Comparison of ENCODE assay signal across 9 mouse cellular contexts in genomic region chr17:56291171-56291511, GRCm38 (mm10). TPM values are rescaled to one million over a fixed set of nuclear protein-coding genes. Genes with fewer than 3 reads are reported as not detected.
DNase-seq lines count a peak whose midpoint lies in the region; ATAC-seq and TF ChIP-seq lines count a peak whose summit lies in the region.
"Had no signal": no experiment of that assay in that cellular context is flagged by ENCODE, and none has a peak within 500 bp of the region (broad histone marks: within the 10 kb centered on the region; RNA-seq: fewer than 3 reads in every experiment).

No protein-coding gene starts in this region.

- no peaks in the 10 kb centered on the region for H3K27me3 ChIP-seq in CH12.LX (replicated peaks)
- no peaks in the 10 kb centered on the region for H3K27me3 ChIP-seq in erythroblast, embryonic 14.5 days (ENCODE audit: control insufficient read depth)
- no peaks in the 10 kb centered on the region for H3K27me3 ChIP-seq in heart, embryonic 15.5 days
- no peaks in the 10 kb centered on the region for H3K27me3 ChIP-seq in liver, embryonic 15.5 days
- no peaks in the 10 kb centered on the region for H3K27me3 ChIP-seq in stomach, embryonic 16.5 days (ENCODE audit: control insufficient read depth, insufficient read depth, low read length)

- H3K27ac ChIP-seq in CH12.LX (ENCODE audit: insufficient read depth, low read depth) = peak overlapping the region; percentile 87
- peak overlapping the region; percentile 91 for H3K27ac ChIP-seq in brown adipose tissue, adult 24 weeks (replicated peaks; ENCODE audit: low read depth, low read length)
- H3K27ac ChIP-seq in heart, embryonic 15.5 days = peak overlapping the region; percentile 94
- peak overlapping the region; percentile 88 for H3K27ac ChIP-seq in liver, embryonic 15.5 days (replicated peaks)
- H3K27ac ChIP-seq in stomach, embryonic 16.5 days (ENCODE audit: low read length) = peak overlapping the region; percentile 99

- peak; percentile 53; the same call in 1 of the 2 replicates for TF ChIP-seq POLR2A in CH12.LX (IDR thresholded peaks at IDR 0.05; ENCODE audit: low read depth, low read length)

- peak; percentile 52 for TF ChIP-seq RAD21 in CH12.LX (IDR thresholded peaks at IDR 0.05; ENCODE audit: low read depth, low read length)

- 1% methylated on average over 16 of the region's 16 CpGs for WGBS in heart, embryonic 15.5 days
- WGBS in liver, embryonic 15.5 days (ENCODE audit: insufficient replicate concordance) = under 1% methylated on average over 16 of the region's 16 CpGs
- WGBS in stomach, embryonic 16.5 days = under 1% methylated on average over 16 of the region's 16 CpGs

- in situ Hi-C loops in CH12.LX (cut with MboI; ENCODE audit: low pct_ligation_motif_present, low pct_unique_long_range_greater_than_20kb, low sequenced_read_pairs) = no loop called here

- TF ChIP-seq EP300 in CH12.LX (IDR thresholded peaks at IDR 0.05; ENCODE audit: low read length) = no peak

- peak; percentile 97 for DNase-seq in CH12.LX (ENCODE audit: extremely low read depth)
- DNase-seq in kidney, postnatal 10 days = peak; percentile 92
- peak; percentile 89 for DNase-seq in neural tube, embryonic 10.5 days (ENCODE audit: extremely low spot score, low spot score)

- no peaks in the 10 kb centered on the region for H3K79me2 ChIP-seq in CH12.LX (replicated peaks; ENCODE audit: control insufficient read depth, extremely low read depth, insufficient read depth, poor library complexity, severe bottlenecking)

- H3K9ac ChIP-seq in CH12.LX (ENCODE audit: insufficient read depth, low read depth) = peak overlapping the region; percentile 77
- H3K9ac ChIP-seq in heart, embryonic 15.5 days = peak overlapping the region; percentile 50
- H3K9ac ChIP-seq in liver, embryonic 15.5 days = peak overlapping the region; percentile 65
- H3K9ac ChIP-seq in stomach, embryonic 16.5 days (ENCODE audit: low read length) = peak overlapping the region; percentile 71

- dilution Hi-C loops in CH12.LX (cut with MboI; ENCODE audit: extremely low pct_ligation_motif_present, extremely low pct_unique_long_range_greater_than_20kb, low sequenced_read_pairs) = no loop called here

- peak; percentile 84 for ATAC-seq in heart, embryonic 15.5 days (replicated peaks; ENCODE audit: insufficient number of reproducible peaks, insufficient read depth, low FRiP score, low read depth)
- ATAC-seq in liver, embryonic 15.5 days (ENCODE audit: insufficient read depth) = peak; percentile 77
- ATAC-seq in stomach, embryonic 16.5 days (ENCODE audit: insufficient read depth, low FRiP score) = peak; percentile 91

- peak; percentile 33 to 92; a peak in 3 of 4 replicates for TF ChIP-seq CTCF in CH12.LX (conservative IDR thresholded peaks at IDR 0.05 in 1 of 2, IDR thresholded peaks at IDR 0.05 in 1 of 2; ENCODE audit: low read depth in 2 of 2, low read length in 2 of 2)

- H3K4me1 ChIP-seq in CH12.LX (ENCODE audit: control insufficient read depth in 1 of 2, insufficient read depth in 2 of 2) = peaks cover 24 to 59% of the 10 kb centered on the region in 2 experiments
- peaks cover 17% of the 10 kb centered on the region for H3K4me1 ChIP-seq in brown adipose tissue, adult 24 weeks (ENCODE audit: control insufficient read depth, insufficient read depth, insufficient read length, low read length)
- H3K4me1 ChIP-seq in erythroblast, embryonic 14.5 days (ENCODE audit: control insufficient read depth) = peaks cover 66% of the 10 kb centered on the region
- H3K4me1 ChIP-seq in heart, embryonic 15.5 days (replicated peaks) = peaks cover 37% of the 10 kb centered on the region
- peaks cover 65% of the 10 kb centered on the region for H3K4me1 ChIP-seq in liver, embryonic 15.5 days (replicated peaks)
- H3K4me1 ChIP-seq in stomach, embryonic 16.5 days (ENCODE audit: control insufficient read depth, insufficient read depth, low read length) = peaks cover 36% of the 10 kb centered on the region

- peaks cover 5 to 13% of the 10 kb centered on the region in 2 experiments for H3K36me3 ChIP-seq in CH12.LX (replicated peaks in 1 of 2; ENCODE audit: control insufficient read depth in 1 of 2, insufficient read depth in 1 of 2, low read length in 1 of 2)
- H3K36me3 ChIP-seq in erythroblast, embryonic 14.5 days (ENCODE audit: control insufficient read depth) = peaks cover 10% of the 10 kb centered on the region
- H3K36me3 ChIP-seq in heart, embryonic 15.5 days = peaks cover 6% of the 10 kb centered on the region; the same call in 1 of the 2 replicates
- peaks cover 2% of the 10 kb centered on the region for H3K36me3 ChIP-seq in liver, embryonic 15.5 days (replicated peaks)
- no peaks in the 10 kb centered on the region for H3K36me3 ChIP-seq in stomach, embryonic 16.5 days (ENCODE audit: control insufficient read depth, insufficient read depth, low read length)

- no peaks in the 10 kb centered on the region for H3K9me3 ChIP-seq in CH12.LX (replicated peaks; ENCODE audit: low read length)
- H3K9me3 ChIP-seq in erythroblast, embryonic 14.5 days (ENCODE audit: control insufficient read depth, low read length) = no peaks in the 10 kb centered on the region
- H3K9me3 ChIP-seq in heart, embryonic 15.5 days (replicated peaks) = no peaks in the 10 kb centered on the region
- no peaks in the 10 kb centered on the region for H3K9me3 ChIP-seq in liver, embryonic 15.5 days (replicated peaks)
- H3K9me3 ChIP-seq in stomach, embryonic 16.5 days (replicated peaks; ENCODE audit: control insufficient read depth, low read length) = no peaks in the 10 kb centered on the region

- H3K4me2 ChIP-seq in CH12.LX (ENCODE audit: insufficient read depth, low read depth, poor library complexity, severe bottlenecking) = peak overlapping the region; percentile 81
- H3K4me2 ChIP-seq in heart, embryonic 15.5 days = peak overlapping the region; percentile 75
- peak overlapping the region; percentile 88 for H3K4me2 ChIP-seq in liver, embryonic 15.5 days
- peak overlapping the region; percentile 65 for H3K4me2 ChIP-seq in stomach, embryonic 16.5 days (ENCODE audit: low read depth, low read length)

- peak overlapping the region in 2 of 3 experiments; percentile 28 to 46 for H3K4me3 ChIP-seq in CH12.LX (replicated peaks in 1 of 3; ENCODE audit: low read depth in 2 of 3, low read length in 2 of 3, poor library complexity in 1 of 3)
- peak overlapping the region; percentile 72 for H3K4me3 ChIP-seq in brown adipose tissue, adult 24 weeks (ENCODE audit: insufficient read depth, low read depth, low read length)
- peak overlapping the region; percentile 66 for H3K4me3 ChIP-seq in erythroblast, embryonic 14.5 days (replicated peaks)
- peak overlapping the region; percentile 64 for H3K4me3 ChIP-seq in heart, embryonic 15.5 days
- H3K4me3 ChIP-seq in liver, embryonic 15.5 days (replicated peaks) = peak overlapping the region; percentile 60
- H3K4me3 ChIP-seq in stomach, embryonic 16.5 days (replicated peaks; ENCODE audit: low read length) = peak overlapping the region; percentile 65

RNA-seq across cellular contexts. Expression of gene Plin3, which starts 1.5 kb away (rescaled TPM):
- total RNA-seq in CH12.LX (2012; rRNA removed) = 18.8 and 23.3 TPM in 2 replicates
- total RNA-seq in CH12.LX (2014; rRNA removed) = 17.0 and 17.3 TPM in 2 replicates
- polyA plus RNA-seq in CH12.LX (2012; ENCODE audit: insufficient read length, low read depth) = 17.9 and 18.5 TPM in 2 replicates
- 62.9 and 78.2 TPM in 2 replicates for polyA plus RNA-seq in brown adipose tissue, adult 24 weeks (2012; ENCODE audit: insufficient read depth, insufficient read length, missing spikeins)
- 0.86 and 1.3 TPM in 2 replicates for polyA plus RNA-seq in erythroblast, embryonic 14.5 days (2012)
- 61.1 and 78.3 TPM in 2 replicates for polyA plus RNA-seq in heart, embryonic 15.5 days (2015; fragmentation: Nextera tagmentation; extraction: Ambion mirVana)
- 33.3 and 36.0 TPM in 2 replicates for polyA plus RNA-seq in liver, embryonic 15.5 days (2015; fragmentation: Nextera tagmentation; extraction: Ambion mirVana)
- polyA plus RNA-seq in stomach, embryonic 16.5 days (2015; fragmentation: Nextera tagmentation; extraction: Ambion mirVana) = 103 and 123 TPM in 2 replicates

RNA-seq across cellular contexts. Expression of gene Arrdc5, which starts 8.9 kb away (rescaled TPM):
- total RNA-seq in CH12.LX (2012; rRNA removed) = not detected in 2 replicates
- not detected in 2 replicates for total RNA-seq in CH12.LX (2014; rRNA removed)
- polyA plus RNA-seq in CH12.LX (2012; ENCODE audit: insufficient read length, low read depth) = 0.23 TPM in 1 of 2 replicates, not detected in the other
- polyA plus RNA-seq in brown adipose tissue, adult 24 weeks (2012; ENCODE audit: insufficient read depth, insufficient read length, missing spikeins) = not detected in 2 replicates
- polyA plus RNA-seq in erythroblast, embryonic 14.5 days (2012) = not detected in 2 replicates
- polyA plus RNA-seq in heart, embryonic 15.5 days (2015; fragmentation: Nextera tagmentation; extraction: Ambion mirVana) = 0.13 TPM in 1 of 2 replicates, not detected in the other
- polyA plus RNA-seq in liver, embryonic 15.5 days (2015; fragmentation: Nextera tagmentation; extraction: Ambion mirVana) = not detected in 2 replicates
- not detected in 2 replicates for polyA plus RNA-seq in stomach, embryonic 16.5 days (2015; fragmentation: Nextera tagmentation; extraction: Ambion mirVana)
- total RNA-seq: left cerebral cortex, adult 8-10 months had no signal

RNA-seq across cellular contexts. Expression of gene Uhrf1, which starts 12.0 kb away (rescaled TPM):
- 220 and 249 TPM in 2 replicates for total RNA-seq in CH12.LX (2012; rRNA removed)
- 144 and 161 TPM in 2 replicates for total RNA-seq in CH12.LX (2014; rRNA removed)
- 184 and 249 TPM in 2 replicates for polyA plus RNA-seq in CH12.LX (2012; ENCODE audit: insufficient read length, low read depth)
- 2.7 and 3.3 TPM in 2 replicates for polyA plus RNA-seq in brown adipose tissue, adult 24 weeks (2012; ENCODE audit: insufficient read depth, insufficient read length, missing spikeins)
- polyA plus RNA-seq in erythroblast, embryonic 14.5 days (2012) = 30.4 and 30.5 TPM in 2 replicates
- polyA plus RNA-seq in heart, embryonic 15.5 days (2015; fragmentation: Nextera tagmentation; extraction: Ambion mirVana) = 51.3 and 83.9 TPM in 2 replicates
- 96.8 and 109 TPM in 2 replicates for polyA plus RNA-seq in liver, embryonic 15.5 days (2015; fragmentation: Nextera tagmentation; extraction: Ambion mirVana)
- polyA plus RNA-seq in stomach, embryonic 16.5 days (2015; fragmentation: Nextera tagmentation; extraction: Ambion mirVana) = 90.4 and 92.2 TPM in 2 replicates

RNA-seq across cellular contexts. Expression of gene Ticam1, which starts 14.6 kb away (rescaled TPM):
- total RNA-seq in CH12.LX (2012; rRNA removed) = 15.9 and 17.6 TPM in 2 replicates
- 4.5 and 6.4 TPM in 2 replicates for total RNA-seq in CH12.LX (2014; rRNA removed)
- polyA plus RNA-seq in CH12.LX (2012; ENCODE audit: insufficient read length, low read depth) = 14.6 and 18.6 TPM in 2 replicates
- 9.2 and 10.5 TPM in 2 replicates for polyA plus RNA-seq in brown adipose tissue, adult 24 weeks (2012; ENCODE audit: insufficient read depth, insufficient read length, missing spikeins)
- polyA plus RNA-seq in erythroblast, embryonic 14.5 days (2012) = 0.90 and 0.96 TPM in 2 replicates
- polyA plus RNA-seq in heart, embryonic 15.5 days (2015; fragmentation: Nextera tagmentation; extraction: Ambion mirVana) = 6.9 and 8.3 TPM in 2 replicates
- polyA plus RNA-seq in liver, embryonic 15.5 days (2015; fragmentation: Nextera tagmentation; extraction: Ambion mirVana) = 3.2 and 3.7 TPM in 2 replicates
- polyA plus RNA-seq in stomach, embryonic 16.5 days (2015; fragmentation: Nextera tagmentation; extraction: Ambion mirVana) = 7.6 and 9.6 TPM in 2 replicates

RNA-seq across cellular contexts. Expression of gene Fem1a, which starts 34.5 kb away (rescaled TPM):
- 26.0 and 28.0 TPM in 2 replicates for total RNA-seq in CH12.LX (2012; rRNA removed)
- total RNA-seq in CH12.LX (2014; rRNA removed) = 14.9 and 17.5 TPM in 2 replicates
- 14.7 and 16.6 TPM in 2 replicates for polyA plus RNA-seq in CH12.LX (2012; ENCODE audit: insufficient read length, low read depth)
- polyA plus RNA-seq in brown adipose tissue, adult 24 weeks (2012; ENCODE audit: insufficient read depth, insufficient read length, missing spikeins) = 16.3 and 18.4 TPM in 2 replicates
- polyA plus RNA-seq in erythroblast, embryonic 14.5 days (2012) = 0.64 and 0.80 TPM in 2 replicates
- 19.4 and 22.5 TPM in 2 replicates for polyA plus RNA-seq in heart, embryonic 15.5 days (2015; fragmentation: Nextera tagmentation; extraction: Ambion mirVana)
- polyA plus RNA-seq in liver, embryonic 15.5 days (2015; fragmentation: Nextera tagmentation; extraction: Ambion mirVana) = 5.7 and 6.4 TPM in 2 replicates
- polyA plus RNA-seq in stomach, embryonic 16.5 days (2015; fragmentation: Nextera tagmentation; extraction: Ambion mirVana) = 12.3 and 12.9 TPM in 2 replicates

Comparison
In these comparisons a context has a peak if more than half of its experiments do, and no peak if none do; other contexts are left out.
1. Peak in every context shown above with its lines: DNase-seq, ATAC-seq, H3K4me3 ChIP-seq and H3K27ac ChIP-seq.